Mouse (Mus musculus): ENCODE results near the gene Krt19. TPM values are rescaled to one million over a fixed set of nuclear protein-coding genes. Genes with fewer than 3 reads are reported as not detected.

The Krt19 gene
- polyA plus RNA-seq, 1 experiment, result not detected

DNA sequence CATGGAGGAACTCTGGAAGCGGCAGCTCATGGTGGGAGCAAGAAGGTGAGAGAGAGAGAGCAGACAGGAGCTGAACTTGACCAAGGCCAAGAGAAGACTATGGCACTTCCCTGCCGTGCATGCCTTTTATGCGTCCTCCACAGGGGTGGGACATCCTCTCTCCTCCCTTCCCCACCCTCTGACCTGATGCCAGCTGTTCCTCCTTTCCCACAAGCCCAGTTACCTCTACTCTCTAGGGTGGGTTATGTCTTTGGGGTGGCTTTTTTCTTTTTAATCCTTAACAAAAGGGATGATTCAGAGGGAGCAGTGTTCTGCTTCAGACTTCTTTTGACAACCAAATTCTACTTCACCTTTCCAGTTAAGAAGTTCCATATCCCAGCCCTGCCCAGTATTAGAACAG is 27.0 kb downstream of the Krt19 start, which contains the start of gene Krt13:
Gene Krt13, minus strand, starts transcription at position 101 of the 400 bp plus-strand sequence.
- TF ChIP-seq CTCF (IDR thresholded peaks at IDR 0.05; ENCODE audit: control insufficient read depth, insufficient read depth, low read length), result no peak
- H3K4me3 ChIP-seq (replicated peaks; ENCODE audit: control insufficient read depth, low read depth, low read length), result no peak within 1 kb of the TSS
- WGBS, result 62% methylated on average over 3 of the region's 3 CpGs
- H3K27ac ChIP-seq (ENCODE audit: control insufficient read depth, insufficient read depth, low read depth, low read length, poor library complexity), result no peak within 1 kb of the TSS
- no peaks in the 10 kb centered on the region for H3K4me1 ChIP-seq (ENCODE audit: control insufficient read depth, insufficient read depth, low read length)

DNA sequence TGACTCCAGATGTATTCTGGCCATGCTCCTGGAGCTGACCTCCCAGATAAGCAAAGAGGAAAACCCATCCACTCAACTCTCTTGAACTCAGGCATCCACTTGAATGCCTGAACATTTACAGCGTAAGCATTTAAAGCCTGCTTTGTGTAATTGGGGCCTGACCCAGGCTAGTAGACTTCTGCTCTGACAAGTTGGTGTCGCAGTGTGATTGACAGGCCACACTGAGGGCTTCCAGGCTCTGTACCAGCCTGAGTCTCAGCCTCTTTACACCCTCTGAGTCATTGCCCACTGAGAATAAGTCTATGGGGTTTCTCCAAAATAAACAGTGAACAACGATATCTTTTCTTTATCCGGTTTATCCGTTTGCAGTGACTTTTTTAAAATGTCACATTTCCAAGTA is 28.1 kb downstream of the Krt19 start:
- Histone ChIP-seq H3K27ac (ENCODE audit: control insufficient read depth, insufficient read depth, low read depth, low read length, poor library complexity) (no peak overlapping the region), H3K4me1 (ENCODE audit: control insufficient read depth, insufficient read depth, low read length) (no peaks in the 10 kb centered on the region), H3K4me3 (replicated peaks; ENCODE audit: control insufficient read depth, low read depth, low read length) (no peak overlapping the region)
- WGBS, result 83% methylated on average over 5 of the region's 5 CpGs
- TF ChIP-seq POLR2A (IDR thresholded peaks at IDR 0.05; ENCODE audit: borderline replicate concordance, control insufficient read depth, low read depth, low read length) (no peak), CTCF (IDR thresholded peaks at IDR 0.05; ENCODE audit: control insufficient read depth, insufficient read depth, low read length) (no peak)

DNA sequence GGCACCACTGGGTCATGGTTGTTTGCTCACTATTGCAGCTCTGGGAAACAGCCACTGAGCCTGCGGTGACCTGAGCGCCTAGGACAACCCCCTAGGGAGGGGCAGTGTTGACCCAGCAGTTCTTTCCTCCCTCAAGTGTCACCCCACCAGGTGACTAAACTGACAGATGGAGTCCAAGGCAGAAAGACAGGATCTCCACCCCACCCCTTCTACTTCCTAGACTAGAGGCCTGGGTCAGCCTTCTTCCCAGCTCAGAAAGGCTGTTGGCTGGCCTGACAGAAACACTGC is 34.8 kb downstream of the Krt19 start:
- no peak overlapping the region for H3K4me3 ChIP-seq (replicated peaks; ENCODE audit: control insufficient read depth, low read depth, low read length)
- WGBS, result 88% methylated on average over 2 of the region's 2 CpGs

DNA sequence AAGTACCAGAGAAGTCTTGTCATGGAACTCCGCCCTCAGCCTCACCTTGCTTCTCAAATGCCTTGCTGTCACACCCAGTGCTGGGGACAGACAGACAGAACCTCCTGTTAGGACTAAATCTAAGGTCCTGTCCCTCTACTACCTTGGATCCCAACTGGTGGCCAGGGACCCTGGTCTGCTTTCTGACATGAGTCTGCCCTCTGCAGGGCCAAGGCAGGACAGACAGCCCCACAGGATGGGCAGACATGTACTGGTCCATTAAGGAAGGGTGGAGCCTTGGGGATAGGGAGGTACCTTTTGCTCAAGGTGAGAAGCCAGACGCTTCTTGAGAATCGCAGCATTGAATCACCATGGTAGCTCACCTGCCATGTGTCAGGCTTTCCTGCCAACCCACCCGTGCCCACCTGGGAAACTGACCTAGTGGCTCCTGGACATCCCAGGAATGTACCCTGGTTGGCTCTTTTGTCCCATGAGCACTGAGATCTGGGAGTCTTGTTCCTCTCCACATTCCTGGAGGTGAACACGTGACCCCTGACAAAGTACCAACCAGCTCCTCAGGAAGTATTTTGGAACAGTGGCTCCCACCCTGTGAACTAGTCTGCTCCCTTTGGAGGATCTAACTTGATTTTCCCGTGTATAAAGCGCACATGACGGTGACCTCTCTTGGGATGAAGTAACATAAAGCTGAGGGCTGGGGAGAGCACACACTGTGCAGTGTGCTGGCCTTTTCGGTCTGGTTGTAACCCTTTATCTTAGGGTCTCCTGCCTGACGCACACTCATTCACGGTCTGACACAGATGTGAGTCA is 35.3 kb downstream of the Krt19 start:
- Histone ChIP-seq H3K4me1 (ENCODE audit: control insufficient read depth, insufficient read depth, low read length) (no peaks in the 10 kb centered on the region), H3K4me3 (replicated peaks; ENCODE audit: control insufficient read depth, low read depth, low read length) (no peak overlapping the region), H3K27ac (ENCODE audit: control insufficient read depth, insufficient read depth, low read depth, low read length, poor library complexity) (no peak overlapping the region)
- TF ChIP-seq POLR2A (IDR thresholded peaks at IDR 0.05; ENCODE audit: borderline replicate concordance, control insufficient read depth, low read depth, low read length) (no peak), CTCF (IDR thresholded peaks at IDR 0.05; ENCODE audit: control insufficient read depth, insufficient read depth, low read length) (no peak)
- 76% methylated on average over 11 of the region's 11 CpGs for WGBS

More for the DNA sequence above, 34.8 kb downstream of the Krt19 start:
- H3K27ac ChIP-seq (ENCODE audit: control insufficient read depth, insufficient read depth, low read depth, low read length, poor library complexity), result no peak overlapping the region
- TF ChIP-seq CTCF (IDR thresholded peaks at IDR 0.05; ENCODE audit: control insufficient read depth, insufficient read depth, low read length) (no peak), POLR2A (IDR thresholded peaks at IDR 0.05; ENCODE audit: borderline replicate concordance, control insufficient read depth, low read depth, low read length) (no peak)
- no peaks in the 10 kb centered on the region for H3K4me1 ChIP-seq (ENCODE audit: control insufficient read depth, insufficient read depth, low read length)

DNA sequence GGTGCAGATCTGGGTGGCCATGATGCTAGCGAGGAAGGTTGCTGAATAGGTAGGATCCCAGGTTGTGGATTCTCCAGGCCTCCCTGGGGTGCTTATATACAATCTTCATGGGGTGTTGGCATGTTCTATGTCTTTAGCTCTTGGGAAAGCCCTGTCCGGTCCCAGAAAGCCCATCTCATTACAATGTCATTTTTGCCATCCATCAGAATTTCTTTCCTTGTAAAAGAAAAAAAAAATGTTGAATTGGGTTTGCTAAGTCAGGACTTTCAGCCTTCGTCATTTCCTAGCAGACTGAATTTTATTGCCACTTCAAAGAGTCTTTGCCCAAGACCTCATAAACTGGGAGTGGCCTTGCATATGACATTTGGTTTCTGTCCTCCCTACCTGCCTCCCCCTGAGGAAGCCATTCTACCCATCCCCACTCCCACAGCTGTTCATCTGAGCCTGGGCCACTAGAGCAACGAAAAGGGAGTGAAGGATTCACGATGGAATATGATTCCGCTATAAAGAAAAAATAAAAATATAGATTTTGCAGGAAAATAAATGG is 42.8 kb downstream of the Krt19 start, which contains the start of gene Krt36:
Gene Krt36, minus strand, starts transcription at position 51 of the 547 bp plus-strand sequence.
- H3K4me1 ChIP-seq (ENCODE audit: control insufficient read depth, insufficient read depth, low read length), result no peaks in the 10 kb centered on the region
- WGBS, result 73% methylated on average over 6 of the region's 6 CpGs
- TF ChIP-seq CTCF (IDR thresholded peaks at IDR 0.05; ENCODE audit: control insufficient read depth, insufficient read depth, low read length), result no peak
- TF ChIP-seq POLR2A (IDR thresholded peaks at IDR 0.05; ENCODE audit: borderline replicate concordance, control insufficient read depth, low read depth, low read length), result no peak
- no peak within 1 kb of the TSS for H3K27ac ChIP-seq (ENCODE audit: control insufficient read depth, insufficient read depth, low read depth, low read length, poor library complexity)
- no peak within 1 kb of the TSS for H3K4me3 ChIP-seq (replicated peaks; ENCODE audit: control insufficient read depth, low read depth, low read length)

DNA sequence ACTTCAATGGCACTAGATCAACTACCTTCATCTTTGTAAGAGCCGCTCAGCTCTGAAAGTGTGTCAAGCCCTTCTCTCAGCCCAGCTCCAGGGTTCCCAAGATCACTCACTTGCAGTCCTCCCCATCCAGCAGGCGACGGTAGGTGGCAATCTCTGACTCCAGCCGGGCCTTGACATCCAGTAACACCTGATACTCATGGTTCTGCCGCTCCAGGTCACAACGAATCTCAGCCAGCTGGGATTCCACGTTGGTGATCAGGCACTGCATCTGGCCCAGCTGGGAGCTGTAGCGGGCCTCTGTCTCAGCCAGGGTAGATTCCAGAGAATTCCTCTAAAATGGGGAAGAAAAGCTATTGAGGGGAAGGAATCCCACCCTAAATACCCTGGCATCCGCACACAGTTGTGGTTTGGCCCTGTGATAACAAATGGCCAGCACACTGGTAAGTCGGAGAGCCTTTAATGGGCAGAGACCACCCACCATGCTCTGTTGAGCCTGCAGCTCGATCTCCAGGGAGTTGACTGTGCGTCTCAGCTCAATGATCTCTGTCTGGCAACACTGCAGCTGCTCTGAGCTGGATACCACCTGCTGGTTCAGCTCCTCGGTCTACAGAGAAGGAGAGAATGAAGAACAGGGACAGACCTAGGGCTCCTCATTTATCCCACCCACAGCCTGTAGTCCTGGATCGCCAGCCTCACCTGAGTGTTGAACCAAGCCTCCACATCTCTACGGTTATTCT is 45.6 kb downstream of the Krt19 start:
- Histone ChIP-seq H3K4me1 (ENCODE audit: control insufficient read depth, insufficient read depth, low read length) (no peaks in the 10 kb centered on the region), H3K27ac (ENCODE audit: control insufficient read depth, insufficient read depth, low read depth, low read length, poor library complexity) (no peak overlapping the region), H3K4me3 (replicated peaks; ENCODE audit: control insufficient read depth, low read depth, low read length) (no peak overlapping the region)
- TF ChIP-seq CTCF (IDR thresholded peaks at IDR 0.05; ENCODE audit: control insufficient read depth, insufficient read depth, low read length), result no peak
- 63% methylated on average over 15 of the region's 15 CpGs for WGBS

DNA sequence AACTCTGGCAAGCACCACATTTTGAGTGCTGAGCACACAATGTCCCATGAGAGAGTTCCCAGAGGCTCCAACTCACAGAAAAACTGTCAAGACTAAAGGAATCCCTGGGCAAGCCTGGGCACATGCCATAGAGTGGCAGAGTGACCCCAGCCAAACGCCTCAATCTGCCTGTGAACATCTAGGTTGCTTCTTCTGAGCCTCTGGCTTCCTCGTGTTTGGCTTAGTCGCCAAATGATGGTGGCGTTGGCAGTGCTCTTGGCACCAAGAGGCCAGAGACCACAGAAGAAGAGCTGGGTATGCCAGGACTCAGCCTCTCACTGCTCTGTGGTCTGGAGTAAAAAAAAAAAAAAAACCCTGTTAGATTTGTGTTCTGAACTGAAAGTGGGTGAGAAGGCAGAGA is 48.1 kb downstream of the Krt19 start:
- no peaks in the 10 kb centered on the region for H3K4me1 ChIP-seq (ENCODE audit: control insufficient read depth, insufficient read depth, low read length)
- H3K4me3 ChIP-seq (replicated peaks; ENCODE audit: control insufficient read depth, low read depth, low read length), result no peak overlapping the region
- no peak overlapping the region for H3K27ac ChIP-seq (ENCODE audit: control insufficient read depth, insufficient read depth, low read depth, low read length, poor library complexity)
- WGBS, result 71% methylated on average over 4 of the region's 4 CpGs
- TF ChIP-seq CTCF (IDR thresholded peaks at IDR 0.05; ENCODE audit: control insufficient read depth, insufficient read depth, low read length) (no peak), POLR2A (IDR thresholded peaks at IDR 0.05; ENCODE audit: borderline replicate concordance, control insufficient read depth, low read depth, low read length) (no peak)

DNA sequence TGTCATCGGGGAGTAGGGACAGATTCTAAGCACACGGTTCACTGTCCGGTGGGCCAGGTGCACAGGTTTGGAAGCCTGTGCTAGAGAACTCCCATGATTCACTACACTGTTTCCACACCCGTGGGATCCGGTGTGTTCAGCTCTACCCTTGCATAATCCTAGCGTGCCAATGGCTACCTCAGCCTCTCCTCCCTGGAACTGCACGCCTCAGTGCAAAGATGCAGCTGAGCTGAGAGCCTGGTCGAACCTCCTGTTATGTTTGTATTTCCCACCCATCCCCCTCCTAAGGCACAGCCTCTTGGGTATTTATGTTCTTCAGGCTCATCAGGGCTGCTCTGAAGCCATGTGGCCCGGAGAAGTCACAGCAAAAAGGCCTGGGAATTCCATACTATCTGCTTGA is 50.6 kb downstream of the Krt19 start:
- Histone ChIP-seq H3K4me1 (ENCODE audit: control insufficient read depth, insufficient read depth, low read length) (no peaks in the 10 kb centered on the region), H3K4me3 (replicated peaks; ENCODE audit: control insufficient read depth, low read depth, low read length) (no peak overlapping the region), H3K27ac (ENCODE audit: control insufficient read depth, insufficient read depth, low read depth, low read length, poor library complexity) (no peak overlapping the region)
- 70% methylated on average over 9 of the region's 9 CpGs for WGBS
- TF ChIP-seq POLR2A (IDR thresholded peaks at IDR 0.05; ENCODE audit: borderline replicate concordance, control insufficient read depth, low read depth, low read length) (no peak), CTCF (IDR thresholded peaks at IDR 0.05; ENCODE audit: control insufficient read depth, insufficient read depth, low read length) (no peak)
